Mouse (Mus musculus) limb, embryonic 13.5 days (tissue): ENCODE data around the gene Mybpc2. TPM values are rescaled to one million over a fixed set of nuclear protein-coding genes. Genes with fewer than 3 reads are reported as not detected.

Experiments used
- ATAC-seq: fragments of 200-750 bp; cut with Nextera tagmentation; 2 replicates; pipeline ENCODE4 v1.8.0; 2017; ENCODE audit warnings: low read depth, moderate number of reproducible peaks, moderate TSS enrichment; ENCODE audit not compliant: low FRiP score
- H3K27ac ChIP-seq: fragments of 300-500 bp; sonication (generic); 2 replicates; pipeline ENCODE4 v1.5.1; 2015; ENCODE audit warnings: inconsistent platforms, mild to moderate bottlenecking, moderate library complexity
- H3K27me3 ChIP-seq: fragments of 300-500 bp; sonication (generic); 2 replicates; pipeline ENCODE4 v1.6.1; 2015; ENCODE audit warnings: mild to moderate bottlenecking, inconsistent platforms
- H3K36me3 ChIP-seq: fragments of 300-500 bp; sonication (generic); 2 replicates; pipeline ENCODE4 v1.6.1; 2015; ENCODE audit warnings: inconsistent platforms, mild to moderate bottlenecking, moderate library complexity
- H3K4me1 ChIP-seq: fragments of 300-500 bp; sonication (generic); 2 replicates; pipeline ENCODE4 v1.6.1; 2015; ENCODE audit warnings: inconsistent platforms
- H3K4me2 ChIP-seq: fragments of 300-500 bp; sonication (generic); replicated peaks from 2 replicates; pipeline ENCODE4 v1.6.1; 2015; ENCODE audit warnings: inconsistent platforms, mild to moderate bottlenecking, moderate library complexity
- H3K4me3 ChIP-seq: fragments of 300-500 bp; sonication (generic); 2 replicates; pipeline ENCODE4 v1.5.1; 2015; ENCODE audit warnings: moderate library complexity, mild to moderate bottlenecking, inconsistent platforms
- H3K9ac ChIP-seq: fragments of 300-500 bp; sonication (generic); 2 replicates; pipeline ENCODE4 v1.6.1; 2015; ENCODE audit warnings: mild to moderate bottlenecking, inconsistent platforms
- H3K9me3 ChIP-seq: fragments of 300-500 bp; sonication (generic); 2 replicates; pipeline ENCODE4 v1.6.1; 2016; ENCODE audit warnings: inconsistent platforms
- WGBS: fragments of 180-500 bp; shearing (Covaris S2); methylation state at CpG from one replicate; pipeline ENCODE4 v1.1.7; 2015; 5-methylcytosine and 5-hydroxymethylcytosine counted together
- polyA plus RNA-seq: library from polyadenylated mRNA; unstranded; fragments of >200 nt; fragmentation: Nextera tagmentation; extraction: Ambion mirVana; gene quantifications from 2 replicates; pipeline ENCODE4 v1.2.1, GENCODE M21; 2015

Mybpc2 gene
- polyA plus RNA-seq, 1 experiment from 2014 or later = 0.10 TPM

DNA sequence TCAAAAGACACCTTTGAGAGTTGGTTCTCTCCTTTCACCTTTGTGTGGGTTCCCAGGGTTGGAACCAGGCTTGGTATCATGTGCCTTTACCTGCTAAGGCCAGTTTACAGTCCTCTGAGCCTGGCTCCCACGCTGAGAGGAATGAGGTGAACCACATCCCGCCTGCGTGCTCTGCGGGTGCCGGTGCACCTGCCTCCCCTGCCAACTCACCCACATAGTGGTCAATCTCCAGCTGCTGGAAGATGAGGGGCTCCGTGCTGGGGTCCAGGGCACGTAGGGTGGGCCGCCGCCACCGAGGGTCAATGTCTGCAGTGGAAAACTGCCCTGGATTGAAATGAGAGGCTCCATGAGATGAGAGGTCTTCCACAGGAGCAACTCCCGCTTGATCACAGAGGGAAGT is 18.1 kb upstream of the Mybpc2 start:
- Histone ChIP-seq H3K9me3 (peaks cover 5% of the 10 kb centered on the region; the same call in 1 of the 2 replicates), H3K27me3 (no peaks in the 10 kb centered on the region), H3K4me2 (no peak overlapping the region), H3K27ac (no peak overlapping the region), H3K36me3 (peaks cover 67% of the 10 kb centered on the region), H3K4me1 (peaks cover 8% of the 10 kb centered on the region), H3K9ac (no peak overlapping the region), H3K4me3 (no peak overlapping the region)
- WGBS = 93% methylated on average over 11 of the region's 11 CpGs
- ATAC-seq = no peak

DNA sequence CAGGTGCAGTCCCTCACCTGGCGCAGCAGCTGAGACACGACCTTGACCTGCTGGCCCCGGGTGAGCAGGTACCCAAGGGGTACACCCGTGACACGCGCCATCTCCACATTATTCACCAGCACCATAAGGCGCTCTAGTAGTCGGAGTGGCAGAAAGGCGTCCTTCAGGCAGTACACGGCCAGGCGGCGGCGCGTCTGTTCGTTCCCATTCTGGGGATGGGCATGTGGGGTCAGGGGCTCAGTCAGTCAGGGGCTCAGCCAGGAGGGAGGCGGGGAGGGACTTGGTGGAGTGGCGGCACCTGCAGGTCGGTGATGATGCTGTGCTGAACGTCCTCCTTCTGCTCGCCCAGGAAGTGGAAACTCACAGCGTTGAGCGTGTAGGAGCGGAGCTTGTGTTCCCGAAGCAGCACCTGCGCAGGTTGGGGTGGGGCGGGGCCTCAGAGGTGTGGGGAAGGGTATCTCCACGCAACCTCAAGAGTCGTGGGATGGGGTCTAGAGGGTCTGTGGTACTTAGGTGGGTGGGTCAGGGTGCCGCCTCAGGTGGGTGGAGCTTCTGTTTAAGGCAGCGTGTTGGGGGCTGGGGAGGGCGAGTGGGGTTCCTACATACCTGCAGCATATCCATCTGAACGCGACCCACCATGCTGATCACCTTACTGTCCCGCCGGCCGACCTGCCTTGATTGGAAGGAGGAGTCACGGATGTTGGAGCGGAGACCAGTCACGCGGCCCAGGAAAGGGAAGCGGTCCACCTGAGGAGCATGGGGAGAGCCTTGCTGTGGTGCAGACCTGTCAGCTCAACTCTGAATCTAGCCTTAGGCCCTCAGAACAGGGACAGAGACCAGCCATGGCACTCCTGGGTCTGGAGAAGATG is 14.5 kb upstream of the Mybpc2 start:
- 91% methylated on average over 41 of the region's 41 CpGs for WGBS
- no peak for ATAC-seq
- H3K4me2 ChIP-seq = no peak overlapping the region

DNA sequence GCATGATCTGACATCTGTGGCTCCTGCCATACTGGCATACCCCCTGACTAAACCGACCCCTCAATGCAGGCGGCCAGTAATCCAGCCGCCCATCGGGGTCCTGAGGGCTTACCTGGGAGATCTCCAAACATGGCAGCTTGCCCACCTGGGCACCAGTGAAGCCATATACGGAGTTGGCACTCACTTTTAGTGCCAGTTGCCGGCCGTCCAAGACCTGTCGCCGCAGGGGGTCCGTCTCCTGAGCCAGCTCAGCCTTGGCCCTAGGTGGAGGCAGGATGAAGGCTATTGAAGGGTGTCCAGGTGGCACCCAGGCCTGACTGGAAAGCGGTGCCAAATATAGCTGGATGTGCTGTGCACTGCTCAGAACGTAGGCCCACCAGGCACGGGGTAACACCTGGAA is 13.0 kb upstream of the Mybpc2 start:
- ATAC-seq = no peak
- no peaks in the 10 kb centered on the region for H3K4me1 ChIP-seq
- H3K9me3 ChIP-seq = no peaks in the 10 kb centered on the region
- WGBS = 90% methylated on average over 13 of the region's 13 CpGs
- no peak overlapping the region for H3K27ac ChIP-seq
- no peaks in the 10 kb centered on the region for H3K27me3 ChIP-seq
- H3K4me2 ChIP-seq = no peak overlapping the region
- H3K4me3 ChIP-seq = no peak overlapping the region
- no peak overlapping the region for H3K9ac ChIP-seq
- H3K36me3 ChIP-seq = peaks cover 100% of the 10 kb centered on the region

More for the DNA sequence above, 14.5 kb upstream of the Mybpc2 start:
- Histone ChIP-seq H3K27me3 (no peaks in the 10 kb centered on the region), H3K27ac (no peak overlapping the region), H3K36me3 (peaks cover 91% of the 10 kb centered on the region), H3K9ac (no peak overlapping the region), H3K4me3 (no peak overlapping the region), H3K4me1 (no peaks in the 10 kb centered on the region), H3K9me3 (no peaks in the 10 kb centered on the region)

DNA sequence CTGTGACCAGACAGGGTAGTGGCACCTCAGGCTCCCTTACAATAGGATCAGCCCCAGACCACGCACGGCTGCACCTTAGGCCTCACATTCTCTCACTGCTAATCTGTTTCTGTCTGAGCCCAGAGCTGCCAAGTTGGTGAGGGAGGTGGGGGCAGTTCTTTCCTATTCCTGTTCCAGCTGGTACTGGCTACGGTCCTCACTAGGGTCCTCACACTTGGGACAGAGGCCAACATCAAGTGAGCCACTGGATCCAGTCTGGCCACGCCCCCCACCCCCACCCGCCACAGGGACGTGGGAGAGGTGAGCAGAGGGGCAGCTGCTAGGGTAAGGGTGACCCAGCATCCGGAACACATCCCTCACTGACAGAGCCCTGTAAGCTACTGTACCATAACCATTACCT is 12.6 kb upstream of the Mybpc2 start:
- Histone ChIP-seq H3K9me3 (no peaks in the 10 kb centered on the region), H3K4me3 (no peak overlapping the region), H3K36me3 (peaks cover 100% of the 10 kb centered on the region), H3K9ac (no peak overlapping the region; the same call in 1 of the 2 replicates), H3K4me1 (no peaks in the 10 kb centered on the region), H3K27ac (no peak overlapping the region), H3K4me2 (no peak overlapping the region), H3K27me3 (no peaks in the 10 kb centered on the region)
- WGBS = 81% methylated on average over 7 of the region's 7 CpGs
- no peak for ATAC-seq

DNA sequence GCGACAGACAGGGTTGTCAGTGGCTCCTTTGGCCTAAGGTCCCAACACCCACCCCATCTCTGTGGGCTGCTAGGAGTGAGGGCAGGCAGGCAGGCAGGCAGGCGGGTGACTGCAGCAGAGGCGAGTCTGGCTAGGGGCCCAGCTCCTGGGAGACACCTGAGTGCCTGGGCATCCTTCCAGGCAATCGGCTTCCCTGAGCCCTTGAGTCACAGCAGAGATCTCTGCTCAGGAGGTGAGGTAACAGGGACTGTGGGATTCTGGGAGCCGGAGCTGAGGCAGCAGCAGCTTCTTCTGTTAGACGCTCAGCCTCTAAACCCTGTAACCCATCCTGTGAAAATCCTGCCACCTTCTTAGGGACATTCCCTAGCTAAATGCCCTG is 12.1 kb upstream of the Mybpc2 start:
- 84% methylated on average over 6 of the region's 6 CpGs for WGBS
- no peak overlapping the region for H3K4me3 ChIP-seq
- no peak overlapping the region for H3K27ac ChIP-seq
- no peaks in the 10 kb centered on the region for H3K27me3 ChIP-seq
- no peak for ATAC-seq
- H3K9ac ChIP-seq = no peak overlapping the region; the same call in 1 of the 2 replicates
- peaks cover 96% of the 10 kb centered on the region for H3K36me3 ChIP-seq
- H3K4me2 ChIP-seq = no peak overlapping the region
- H3K4me1 ChIP-seq = no peaks in the 10 kb centered on the region
- no peaks in the 10 kb centered on the region for H3K9me3 ChIP-seq

DNA sequence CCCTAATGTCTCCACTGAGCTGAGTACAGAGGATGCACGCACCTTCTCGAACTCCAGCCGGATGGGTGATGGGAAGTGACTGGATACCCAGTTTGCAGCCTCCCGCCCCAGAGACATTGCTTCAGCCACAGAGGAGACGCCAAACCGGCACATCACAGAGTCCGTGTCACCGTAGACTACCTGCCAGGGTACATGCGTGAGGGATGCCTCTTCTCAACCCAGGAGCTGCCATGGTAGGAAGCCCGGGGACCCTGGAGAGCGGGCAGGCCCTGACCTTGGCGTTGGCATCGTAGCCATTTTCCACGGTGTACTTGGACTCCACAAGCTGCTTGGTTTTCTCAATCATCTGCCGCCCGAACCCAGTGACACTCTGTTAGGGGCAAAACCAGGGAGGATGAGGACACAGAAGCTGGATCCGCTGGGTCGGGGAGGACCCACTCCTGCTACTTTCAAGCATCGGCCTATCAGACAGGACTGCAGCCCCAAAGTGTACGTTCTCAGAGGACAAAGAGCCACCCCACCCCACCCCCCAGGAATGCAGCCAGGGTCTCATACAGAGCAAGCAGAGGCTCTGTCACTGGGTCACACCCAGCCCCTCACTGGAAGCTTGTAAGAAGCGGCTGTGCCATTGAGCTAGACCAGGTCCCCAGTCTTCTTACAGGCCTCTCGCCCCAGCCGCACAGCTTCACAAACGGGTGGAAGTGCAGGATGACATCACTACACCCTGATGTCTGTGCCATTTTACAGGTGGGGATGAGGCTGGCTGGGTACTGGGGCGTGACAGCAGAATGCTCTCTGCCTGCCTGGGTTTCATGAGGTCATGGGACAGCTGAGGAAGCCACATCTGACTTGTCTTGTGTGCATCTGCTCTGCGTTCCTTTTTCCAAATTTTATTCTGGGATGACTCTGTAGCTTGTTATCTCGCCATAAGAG is 11.5 kb upstream of the Mybpc2 start:
- Histone ChIP-seq H3K27me3 (no peaks in the 10 kb centered on the region), H3K36me3 (peaks cover 89% of the 10 kb centered on the region), H3K9ac (no peak overlapping the region), H3K4me2 (no peak overlapping the region), H3K9me3 (no peaks in the 10 kb centered on the region), H3K27ac (no peak overlapping the region), H3K4me3 (no peak overlapping the region), H3K4me1 (no peaks in the 10 kb centered on the region)
- WGBS = 91% methylated on average over 27 of the region's 27 CpGs
- ATAC-seq = no peak

DNA sequence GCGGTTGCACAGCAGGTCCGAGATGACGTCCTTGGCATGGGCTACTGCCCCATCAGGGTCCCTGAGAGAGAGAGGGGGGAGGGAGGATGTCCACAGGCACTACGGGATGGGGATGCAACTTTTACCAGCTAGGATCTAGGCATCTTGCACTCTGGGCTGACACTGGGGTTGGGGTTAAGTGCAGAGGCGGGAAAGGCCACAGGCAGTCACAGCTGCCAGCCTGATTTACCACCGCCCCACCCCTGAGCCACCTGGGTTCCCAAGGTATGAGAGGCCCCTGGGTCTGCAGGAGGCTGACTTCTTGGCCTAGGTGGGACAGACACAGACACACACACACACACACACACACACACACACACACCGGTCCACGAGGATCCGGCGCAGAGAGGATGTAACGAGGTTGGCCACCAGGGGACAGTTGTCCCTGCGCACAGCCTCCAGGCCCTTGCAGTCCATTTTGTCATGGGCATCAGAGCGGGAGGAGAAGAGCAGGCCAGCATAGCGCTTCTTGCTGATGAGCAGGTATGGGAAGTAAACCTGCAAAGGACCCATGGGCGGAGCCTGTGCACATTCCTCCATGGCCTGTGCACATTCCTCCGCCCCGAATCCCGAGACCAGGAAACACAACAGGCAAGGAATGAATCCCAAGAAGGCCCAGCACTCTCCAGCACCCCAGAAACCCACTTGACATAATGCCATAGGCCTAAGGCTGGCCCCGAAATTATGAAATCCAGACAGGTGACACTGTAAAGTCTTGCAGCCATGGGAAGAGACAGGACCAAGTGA is 10.4 kb upstream of the Mybpc2 start:
- Histone ChIP-seq H3K4me2 (no peak overlapping the region), H3K4me3 (no peak overlapping the region), H3K27me3 (no peaks in the 10 kb centered on the region), H3K9me3 (no peaks in the 10 kb centered on the region), H3K9ac (no peak overlapping the region), H3K4me1 (no peaks in the 10 kb centered on the region), H3K36me3 (peaks cover 79% of the 10 kb centered on the region), H3K27ac (no peak overlapping the region)
- 78% methylated on average over 19 of the region's 19 CpGs for WGBS
- no peak for ATAC-seq

DNA sequence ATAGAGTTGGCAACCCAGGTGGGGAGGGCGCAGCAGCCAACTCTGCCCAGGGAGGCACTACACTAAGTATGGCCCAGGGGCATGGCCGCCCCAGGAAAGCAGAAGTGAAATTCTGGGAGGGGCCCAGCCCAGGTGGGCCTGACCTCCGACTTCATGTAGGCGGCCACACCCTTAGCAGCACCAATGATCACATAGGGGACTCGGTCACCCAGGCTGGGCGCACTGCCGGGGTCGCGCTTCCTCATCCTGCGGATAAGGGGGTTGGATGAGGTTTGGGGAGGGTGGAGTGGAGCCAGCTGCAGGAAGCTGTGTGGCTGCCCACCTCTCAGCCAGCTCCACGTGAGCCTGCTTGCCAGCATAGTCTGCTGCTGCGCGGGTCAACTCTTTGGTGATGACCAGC is 9.8 kb upstream of the Mybpc2 start:
- H3K9ac ChIP-seq = no peak overlapping the region
- 90% methylated on average over 13 of the region's 13 CpGs for WGBS
- H3K4me3 ChIP-seq = no peak overlapping the region
- peaks cover 73% of the 10 kb centered on the region for H3K36me3 ChIP-seq
- H3K4me2 ChIP-seq = no peak overlapping the region
- no peak for ATAC-seq
- no peaks in the 10 kb centered on the region for H3K9me3 ChIP-seq
- no peaks in the 10 kb centered on the region for H3K4me1 ChIP-seq
- peaks cover 2% of the 10 kb centered on the region for H3K27me3 ChIP-seq
- no peak overlapping the region for H3K27ac ChIP-seq

DNA sequence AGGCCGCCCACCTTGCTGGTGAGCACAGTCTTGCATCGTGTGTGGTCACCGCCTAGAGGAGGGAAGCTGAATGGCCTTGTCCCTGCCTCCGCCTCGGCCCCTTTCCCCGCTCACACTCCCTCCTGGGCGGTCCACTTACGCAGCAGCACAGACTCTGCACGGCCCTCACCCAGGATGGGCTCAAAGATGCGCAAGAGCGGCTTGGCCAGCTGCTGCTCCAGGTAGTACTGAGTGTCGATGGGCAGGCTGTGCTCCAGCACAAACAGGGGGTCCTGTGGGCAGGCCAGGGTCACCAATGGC is 9.2 kb upstream of the Mybpc2 start:
- 82% methylated on average over 12 of the region's 12 CpGs for WGBS
- peaks cover 67% of the 10 kb centered on the region for H3K36me3 ChIP-seq

DNA sequence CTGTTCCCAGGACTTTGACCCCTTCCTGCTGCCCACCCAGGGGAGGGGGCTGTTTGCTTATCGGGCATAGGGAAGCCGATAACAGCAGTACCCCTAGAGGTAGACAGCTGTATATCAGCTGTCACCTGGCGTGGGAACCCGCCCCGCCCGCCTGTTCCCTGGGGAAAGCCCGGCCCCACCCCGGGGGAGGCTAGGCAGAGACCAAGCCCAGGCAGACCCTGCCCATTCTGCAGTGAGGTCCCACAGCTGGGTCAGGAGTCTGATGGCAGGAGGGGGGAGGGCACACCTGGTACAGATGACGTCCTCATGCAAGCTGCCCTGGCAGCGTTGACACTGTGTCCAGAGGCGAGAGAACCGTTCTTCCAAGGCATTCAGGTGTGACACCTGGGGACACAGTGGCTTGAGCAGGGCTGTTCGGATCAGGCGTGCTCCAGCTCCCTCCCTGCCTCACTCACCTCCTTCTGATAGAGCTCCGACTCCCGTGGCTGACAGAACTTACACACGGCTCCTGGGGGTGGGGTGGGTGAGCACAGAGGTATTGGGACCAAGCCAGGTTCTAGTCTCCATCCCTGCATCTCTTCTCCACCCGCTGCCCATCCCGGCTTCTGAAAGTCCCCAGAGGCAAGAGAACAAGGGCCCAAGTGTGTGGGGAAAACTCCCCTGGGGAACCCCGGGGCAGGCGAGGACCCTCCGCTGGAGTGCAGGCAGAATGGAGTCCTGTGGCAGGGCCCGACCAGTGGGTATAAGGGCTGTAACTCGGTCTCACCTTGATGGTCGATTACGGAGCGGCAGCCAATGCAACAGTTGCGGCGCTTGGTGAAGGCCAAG is 8.7 kb upstream of the Mybpc2 start:
- Histone ChIP-seq H3K36me3 (peaks cover 61% of the 10 kb centered on the region), H3K9me3 (no peaks in the 10 kb centered on the region), H3K4me3 (no peak overlapping the region), H3K4me2 (no peak overlapping the region), H3K4me1 (peaks cover 2% of the 10 kb centered on the region), H3K9ac (no peak overlapping the region), H3K27ac (no peak overlapping the region), H3K27me3 (peaks cover 13% of the 10 kb centered on the region)
- no peak for ATAC-seq
- WGBS = 85% methylated on average over 29 of the region's 29 CpGs

More for the DNA sequence above, 9.2 kb upstream of the Mybpc2 start:
- no peak overlapping the region for H3K4me3 ChIP-seq
- no peak for ATAC-seq
- H3K4me1 ChIP-seq = no peaks in the 10 kb centered on the region
- no peak overlapping the region for H3K27ac ChIP-seq
- H3K9me3 ChIP-seq = no peaks in the 10 kb centered on the region
- no peak overlapping the region for H3K4me2 ChIP-seq
- no peak overlapping the region for H3K9ac ChIP-seq
- H3K27me3 ChIP-seq = peaks cover 7% of the 10 kb centered on the region

DNA sequence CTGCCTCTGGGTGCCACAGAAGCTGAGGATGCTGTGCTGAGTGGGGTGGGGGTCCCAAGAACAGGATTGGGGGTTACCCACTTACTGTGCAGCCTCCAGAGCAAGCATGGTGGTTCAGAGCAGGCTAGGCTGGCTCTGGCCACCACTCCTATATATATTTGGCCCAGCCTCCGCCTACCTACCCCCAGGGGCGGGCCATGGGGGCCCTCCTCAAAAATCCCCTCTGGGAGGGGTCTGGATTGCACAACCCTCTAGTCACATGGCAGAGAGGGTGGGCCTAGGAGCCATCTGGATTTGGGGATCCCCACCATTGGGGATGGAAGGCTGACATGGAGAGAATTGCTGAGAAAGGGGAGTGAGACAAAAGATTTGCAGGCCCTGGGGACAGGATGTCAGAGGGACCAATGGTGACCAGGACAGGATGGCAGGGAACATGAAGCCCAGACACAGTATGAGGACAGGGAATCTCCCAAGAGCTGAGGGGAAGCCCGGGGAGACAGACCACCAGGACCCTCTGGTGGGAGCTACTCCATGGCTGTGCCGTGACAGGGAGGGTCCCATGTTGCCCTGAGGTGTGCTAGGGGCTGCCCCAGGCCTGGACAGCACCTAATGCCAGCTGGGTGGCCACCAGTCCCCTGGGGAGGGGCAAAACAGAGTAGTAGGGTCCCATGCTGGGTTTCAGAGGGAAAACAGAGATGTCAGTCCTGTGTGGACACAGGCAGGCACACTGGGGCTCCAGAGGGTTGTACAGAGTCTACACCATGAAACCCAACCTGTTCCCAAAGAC is 7.7 kb upstream of the Mybpc2 start, which contains the start of gene Spib:
TSS of gene Spib (minus strand) at position 126 of the 787 bp plus-strand sequence.
- Histone ChIP-seq H3K36me3 (peaks cover 52% of the 10 kb centered on the region), H3K9me3 (no peaks in the 10 kb centered on the region), H3K4me3 (no peak within 1 kb of the TSS), H3K4me1 (peaks cover 8% of the 10 kb centered on the region), H3K4me2 (no peak within 1 kb of the TSS), H3K27me3 (peaks cover 22% of the 10 kb centered on the region), H3K9ac (no peak within 1 kb of the TSS), H3K27ac (no peak within 1 kb of the TSS)
- no peak for ATAC-seq
- 76% methylated on average over 4 of the region's 4 CpGs for WGBS
